Mouse (Mus musculus) frontal cortex, postnatal 36 days (tissue): ENCODE results near the gene Galc.
A peak's percentile ranks its signal among the peaks of the same experiment; 100 is the strongest.

ENCODE experiments used
- DNase-seq, 2 experiments: peaks; one replicate each; pipeline ENCODE4 v3.0.0; 2022; ENCODE audit warnings: low spot score in 2 of 2

Galc gene

GRCm38 (mm10) chr12:98187186-98187899, 71.9 kb downstream of the Galc start:
- peak; percentile 47 to 83 for DNase-seq

DNA sequence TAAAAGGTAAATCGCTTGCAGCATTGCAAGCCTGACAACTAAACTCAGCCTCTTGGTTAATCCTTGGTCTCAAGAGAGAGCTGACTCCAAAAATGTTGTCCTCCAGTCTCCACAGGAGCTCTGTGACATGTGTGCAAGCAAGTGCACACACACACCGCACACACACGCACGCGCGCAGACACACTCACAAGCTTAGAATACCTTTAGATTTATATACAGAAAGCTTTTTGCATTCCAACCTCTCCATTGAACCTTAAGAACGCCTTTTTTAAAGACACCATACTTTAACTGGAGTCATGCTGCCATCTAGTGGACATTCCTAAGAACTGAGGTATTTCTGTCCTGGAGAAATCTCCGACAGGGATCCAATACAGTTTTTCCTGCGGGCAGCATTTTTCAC, 77.5 kb downstream of the Galc start:
- DNase-seq, result peak; percentile 33 to 77

- no peak for DNase-seq
Measured at GRCm38 (mm10) chr12:98180807-98181206, 78.5 kb downstream of the Galc start.

GRCm38 (mm10) chr12:98180235-98180800, 78.9 kb downstream of the Galc start:
- DNase-seq, result no peak

DNA sequence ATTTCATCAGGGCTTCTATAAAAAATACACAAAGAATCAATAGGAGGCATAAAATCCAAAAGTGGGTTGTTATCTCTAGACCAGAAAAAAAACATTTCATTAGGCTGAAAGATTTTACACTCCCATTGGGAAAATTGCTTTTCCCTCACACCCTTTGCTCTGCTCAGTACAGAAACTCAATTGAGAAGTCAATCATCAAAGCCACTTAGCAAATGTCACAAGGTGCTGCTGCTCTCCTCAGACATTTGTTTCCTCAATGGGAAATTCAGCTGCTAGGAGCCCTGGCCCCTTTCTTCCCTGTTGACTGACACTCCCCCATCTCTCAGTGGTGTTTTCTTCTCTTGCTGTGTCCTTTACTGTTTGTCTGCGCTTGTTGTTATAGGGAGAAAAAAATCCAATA, 79.8 kb downstream of the Galc start:
- DNase-seq, result no peak

GRCm38 (mm10) chr12:98176632-98177031, 82.6 kb downstream of the Galc start:
- DNase-seq, result no peak

DNA sequence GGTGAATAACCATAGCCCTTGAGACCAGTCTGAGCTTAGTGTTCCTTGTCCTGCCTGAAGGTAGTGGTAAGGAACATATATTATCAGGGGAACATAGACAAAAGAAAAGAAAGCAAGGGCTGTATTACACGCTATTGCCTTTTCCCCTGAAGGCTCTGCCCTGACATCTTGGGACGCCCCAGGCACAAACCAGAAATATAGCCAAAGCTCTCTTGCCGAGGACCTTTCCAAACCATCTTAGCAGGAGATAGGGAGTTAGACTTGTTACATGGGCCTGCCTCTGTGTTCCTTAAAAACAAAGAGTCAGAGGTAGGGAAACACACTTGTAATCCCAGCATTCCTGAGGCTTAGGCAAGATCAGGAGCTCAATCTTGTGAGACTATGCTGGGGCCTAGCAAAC, 97.4 kb downstream of the Galc start:
- DNase-seq, result no peak

- DNase-seq, result no peak
Measured at GRCm38 (mm10) chr12:98160867-98161266, 98.4 kb downstream of the Galc start.
